Mouse (Mus musculus) c-Kit-positive CD71-negative TER-119-negative erythroid progenitor cells, embryonic 14.5 days (primary cell): ENCODE measurements at regions not wholly inside any gene's neighbourhood (a gene's known extent, or its start where the extent isn't known, plus 50 kb on each side); places are given as distances from the start of the nearest gene placed in this dataset.

ENCODE experiments used
- DNase-seq: peaks from one replicate; pipeline ENCODE4 v3.0.0-alpha.2; 2013; ENCODE audit warnings: low read depth

DNA sequence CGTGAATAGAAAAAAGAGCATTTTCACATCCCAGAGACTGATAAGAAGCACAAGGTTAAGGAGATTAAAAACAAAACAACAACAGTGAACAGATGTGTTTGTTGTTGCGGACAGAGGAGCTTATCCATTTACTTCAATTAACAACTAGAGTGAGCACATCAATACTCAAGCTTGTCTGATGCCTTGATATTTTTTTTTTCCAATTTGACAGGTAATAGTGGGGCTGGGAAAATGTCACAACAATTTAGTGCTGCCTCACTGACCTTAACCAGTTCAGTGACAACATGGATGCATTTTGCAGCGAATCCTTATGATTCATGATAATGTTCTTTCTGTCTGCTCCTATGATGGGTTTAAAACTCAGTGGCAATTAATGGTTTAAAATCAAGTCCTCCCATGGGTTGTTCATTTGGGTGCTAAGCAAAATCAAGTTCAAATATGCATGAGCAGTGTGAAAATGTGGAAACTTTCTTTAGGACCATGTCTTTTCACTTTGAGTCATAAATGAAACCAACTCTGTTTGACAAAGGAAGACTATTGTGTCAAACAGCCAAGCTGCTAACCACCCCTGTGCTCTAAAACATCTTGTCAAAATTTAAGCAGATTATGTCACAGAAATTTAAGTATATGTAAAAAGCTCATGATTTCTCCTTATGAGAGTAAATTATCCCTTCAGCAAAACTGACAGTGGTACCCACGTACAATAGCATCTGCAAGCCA lies 641.0 kb downstream of the Car8 start:
- DNase-seq, result no peak

DNA sequence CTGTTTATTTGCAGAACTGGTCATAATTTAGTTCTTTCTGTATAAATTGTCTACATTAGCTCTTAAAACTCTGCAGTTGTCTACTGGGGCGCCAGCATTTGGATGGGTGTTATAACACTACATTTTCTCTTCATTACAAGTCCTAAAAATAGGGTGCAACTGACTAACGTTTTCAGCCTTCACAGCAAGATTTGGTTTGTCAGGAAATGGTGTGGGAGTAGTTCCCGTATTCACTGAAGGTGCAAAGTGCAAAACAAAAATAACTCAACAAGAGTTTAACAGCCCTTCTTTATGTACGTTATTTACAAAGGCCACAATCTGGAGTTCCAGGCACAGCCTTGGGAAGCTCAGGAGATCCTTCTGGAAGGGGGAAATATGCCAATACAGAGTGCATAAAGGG lies 642.7 kb downstream of the Car8 start:
- no peak for DNase-seq

DNA sequence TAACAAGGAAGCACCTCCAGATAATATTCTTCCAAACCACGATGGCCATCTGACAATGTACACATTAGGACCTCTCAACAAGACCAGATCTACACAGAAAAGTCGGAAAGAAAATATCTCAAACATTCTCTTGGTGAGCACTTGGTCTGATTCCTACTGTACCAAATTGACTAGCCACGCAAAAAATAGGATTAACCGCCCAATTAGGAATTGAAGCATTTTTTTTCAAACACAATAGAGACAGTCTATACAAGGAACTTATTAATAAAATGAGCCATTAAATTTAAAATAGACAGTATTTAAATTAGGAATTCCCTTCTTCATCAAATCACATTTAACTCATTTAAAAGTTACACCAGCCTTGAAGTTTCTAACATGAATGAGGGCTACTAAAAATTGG lies 655.0 kb downstream of the Car8 start:
- DNase-seq, result no peak

DNA sequence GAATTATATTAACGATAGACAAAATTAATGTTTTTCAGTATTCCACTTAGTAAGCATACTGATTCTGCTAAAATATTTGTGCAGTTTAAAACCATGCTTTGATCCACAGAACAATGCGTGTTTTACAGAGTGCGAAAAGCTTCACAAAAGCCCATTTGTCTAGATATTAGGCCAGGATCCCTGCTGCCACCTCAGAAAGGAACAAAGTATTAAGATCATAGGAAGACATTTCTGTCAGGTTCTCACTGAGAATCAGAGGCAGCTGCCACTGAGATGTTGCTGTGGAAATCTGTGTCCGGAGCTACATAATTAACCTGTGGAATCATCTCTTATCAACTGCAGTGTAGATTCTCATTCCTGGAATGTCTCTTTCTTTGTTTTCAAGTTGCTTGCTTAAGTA lies 656.9 kb downstream of the Car8 start:
- DNase-seq, result no peak

DNA sequence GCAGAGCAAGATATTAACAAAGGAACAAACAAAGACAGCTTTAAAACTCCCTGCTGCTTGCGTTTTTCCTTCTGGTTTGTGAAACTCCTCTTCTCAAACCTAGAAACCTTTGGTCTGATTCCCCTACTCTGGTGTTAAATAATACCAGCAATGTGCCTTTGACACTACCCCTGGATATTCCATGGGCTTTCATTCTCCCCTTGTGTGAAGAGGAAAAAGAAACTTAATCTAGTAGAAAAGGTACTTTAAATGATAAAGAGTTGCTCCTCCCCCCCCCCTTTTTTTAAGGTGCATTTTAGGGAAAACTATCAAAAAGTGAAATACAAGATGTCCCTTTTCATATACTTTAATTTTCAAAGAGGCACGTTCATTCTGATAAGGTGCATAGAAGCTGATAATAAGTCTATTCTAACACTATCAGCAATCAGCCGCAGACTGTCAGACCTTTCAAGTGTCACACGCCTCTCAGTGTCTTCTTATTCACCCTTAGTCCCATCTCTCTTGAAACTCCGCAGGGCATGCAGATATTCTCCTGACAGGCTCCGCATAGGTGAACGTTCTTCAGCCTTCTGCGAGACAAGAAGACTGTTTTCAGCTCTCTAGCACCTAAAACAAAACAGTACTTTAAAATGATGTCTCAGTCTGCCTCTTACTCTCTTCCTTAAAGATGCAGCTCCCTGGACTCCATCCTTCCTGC lies 657.5 kb downstream of the Car8 start:
- DNase-seq, result no peak

DNA sequence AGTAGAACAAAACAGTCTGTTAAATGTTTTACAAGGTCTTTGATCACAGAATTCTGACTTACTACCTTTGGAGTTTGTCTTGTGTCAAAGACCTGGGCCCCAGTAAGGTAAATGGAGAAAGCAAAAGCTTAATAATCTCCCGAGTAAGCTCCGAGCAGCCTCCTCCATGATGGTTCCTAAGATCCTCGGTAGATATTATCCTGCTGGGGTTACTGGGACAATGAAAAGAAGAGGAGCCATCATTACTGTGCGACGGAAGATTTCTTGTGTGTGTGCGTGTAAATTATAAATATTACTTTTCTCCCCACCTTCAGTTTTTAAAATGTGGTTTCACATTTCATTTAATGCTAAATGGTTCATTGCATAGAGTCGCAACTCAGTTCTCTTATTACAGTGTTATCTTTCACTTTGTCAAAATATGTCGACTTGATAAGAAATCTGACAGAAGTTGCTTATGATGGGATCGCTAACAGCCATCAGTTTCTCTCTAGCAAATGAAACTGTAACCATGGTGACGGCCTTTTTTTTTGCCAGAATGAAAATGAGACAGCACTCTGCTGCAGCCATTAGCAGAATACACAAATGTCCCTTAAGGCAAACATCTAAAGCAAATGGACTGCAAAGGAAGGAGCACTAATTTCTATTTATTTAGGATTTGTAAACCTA lies 658.2 kb downstream of the Car8 start:
- DNase-seq, result no peak

DNA sequence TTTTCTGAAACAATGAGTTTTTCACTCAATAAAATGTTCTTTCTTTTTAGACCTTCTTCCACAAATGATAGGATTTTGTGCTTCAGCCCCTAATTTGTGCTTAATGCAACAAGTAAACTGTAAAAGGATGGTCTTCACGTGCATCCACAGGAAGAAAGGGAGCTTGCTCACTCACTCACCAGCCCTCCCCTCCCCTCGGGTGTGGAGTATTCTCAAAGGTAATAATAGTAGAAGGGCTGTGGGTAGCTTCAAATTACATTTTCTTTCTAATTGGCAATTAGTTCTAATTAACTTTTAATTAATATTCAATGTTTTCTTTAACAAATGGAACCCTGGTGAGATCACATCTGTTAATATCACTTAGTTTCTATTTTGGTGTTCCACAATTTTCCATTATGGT lies 664.8 kb downstream of the Car8 start:
- DNase-seq, result no peak

DNA sequence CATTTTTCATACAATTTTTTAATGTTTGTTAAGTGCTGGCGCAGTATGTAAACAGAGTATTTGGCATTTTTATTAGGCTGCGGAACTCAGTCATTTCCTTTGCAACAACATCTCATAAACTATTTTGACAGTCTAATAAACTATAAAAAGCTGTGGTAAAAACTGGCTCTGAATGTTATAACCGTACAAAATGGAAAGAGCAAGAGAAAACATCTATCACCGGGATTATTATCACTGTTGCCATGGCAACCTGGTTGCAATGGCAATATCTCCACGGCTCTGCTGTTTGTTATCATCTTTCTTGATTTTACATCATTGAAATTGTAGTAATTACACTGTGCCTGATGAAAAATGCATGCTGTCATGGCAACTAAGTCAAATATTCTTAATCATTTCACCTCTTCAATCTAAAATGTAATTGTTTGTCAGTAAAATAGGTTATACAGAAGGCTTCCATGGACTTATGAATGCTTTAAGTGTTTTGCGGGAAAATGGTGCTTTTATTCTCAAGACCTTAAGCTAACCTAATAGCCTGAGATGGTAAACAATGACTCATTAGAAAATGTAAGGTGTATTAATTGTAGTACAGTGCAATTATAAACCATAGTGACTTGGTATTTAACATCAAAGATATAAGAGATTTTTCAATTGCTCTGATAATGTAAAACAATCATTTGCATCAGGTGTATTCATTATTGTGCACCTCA lies 671.0 kb downstream of the Car8 start:
- no peak for DNase-seq

DNA sequence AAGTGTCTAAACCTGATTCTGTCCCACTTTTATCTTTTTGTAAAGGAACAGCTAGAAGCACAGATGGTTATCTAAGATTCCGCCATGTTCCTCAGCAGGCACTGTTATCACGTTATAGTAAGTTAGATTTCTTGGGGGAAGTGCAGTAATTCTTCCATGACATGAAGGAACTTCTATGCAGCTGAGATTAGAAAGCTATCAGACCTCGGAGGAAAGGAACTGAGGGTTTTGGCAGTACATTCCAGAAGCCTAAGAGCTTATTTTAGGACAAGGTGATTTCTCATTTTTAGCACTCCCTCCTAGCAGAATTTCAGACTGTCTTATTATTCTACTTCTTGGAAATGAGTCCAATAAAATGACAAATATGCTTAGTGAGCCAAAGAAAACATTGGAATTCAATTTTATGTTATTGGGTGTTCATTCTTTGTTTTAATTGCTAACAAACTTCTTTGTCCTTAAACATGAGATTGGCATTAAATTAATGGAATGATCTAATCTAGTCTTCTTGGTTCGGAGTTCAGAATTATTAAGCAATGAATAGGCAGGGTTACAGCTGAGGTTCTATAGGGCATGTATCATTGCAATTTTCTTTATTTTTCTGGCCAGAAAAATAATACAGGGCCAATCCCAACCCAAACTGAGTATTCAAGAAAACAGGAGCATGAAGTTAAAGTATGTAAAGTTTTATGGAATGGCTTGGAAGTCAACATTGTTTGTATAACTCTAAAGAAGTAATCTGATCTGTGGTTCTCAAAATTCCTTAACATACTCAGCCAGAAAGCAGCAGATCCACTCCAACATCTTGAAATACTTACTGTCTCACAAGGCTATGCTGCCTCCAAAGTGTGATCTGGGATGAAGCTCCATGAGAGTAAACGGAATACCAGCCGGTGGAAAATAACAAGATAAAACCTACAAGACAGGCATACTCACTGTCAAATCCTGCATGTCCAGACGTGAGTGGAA lies 678.7 kb downstream of the Car8 start:
- DNase-seq, result no peak

DNA sequence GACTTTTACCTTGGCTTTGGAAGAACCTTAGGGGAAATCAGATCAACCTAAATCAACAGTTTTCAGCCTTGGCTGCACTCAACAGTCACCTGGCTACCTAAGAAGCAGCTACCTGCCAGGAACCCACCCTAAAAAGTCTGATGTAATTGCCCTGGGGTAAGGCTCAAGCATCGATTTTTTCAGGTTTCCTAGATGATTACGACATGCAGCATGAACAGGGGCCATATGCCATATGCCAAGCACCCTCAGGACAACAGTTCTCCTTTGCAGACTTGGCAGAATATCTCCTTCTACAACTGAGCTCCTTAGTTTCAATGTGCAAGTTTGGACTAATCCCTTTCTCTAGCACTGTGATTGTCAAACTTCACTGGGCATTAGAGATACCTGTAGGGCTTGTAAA lies 680.1 kb downstream of the Car8 start:
- no peak for DNase-seq

DNA sequence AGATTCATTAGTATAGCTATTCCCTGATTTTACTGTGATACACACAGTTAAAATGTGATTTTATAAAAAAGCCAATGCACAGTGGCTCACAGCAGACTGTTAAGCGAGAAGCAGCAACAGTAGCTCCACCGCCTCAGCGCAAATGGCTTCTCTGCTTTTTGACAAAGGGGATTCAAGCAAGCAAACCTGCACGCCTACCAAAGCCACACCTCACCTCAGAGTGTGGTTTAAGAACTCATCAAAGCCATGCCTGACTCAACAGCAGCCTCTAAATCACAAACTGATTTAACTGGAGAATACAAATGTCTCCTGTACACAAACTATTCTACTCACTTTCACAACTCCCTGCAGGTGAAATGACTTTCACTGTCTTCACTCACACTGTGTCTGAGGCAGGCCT lies 704.5 kb downstream of the Car8 start:
- no peak for DNase-seq

DNA sequence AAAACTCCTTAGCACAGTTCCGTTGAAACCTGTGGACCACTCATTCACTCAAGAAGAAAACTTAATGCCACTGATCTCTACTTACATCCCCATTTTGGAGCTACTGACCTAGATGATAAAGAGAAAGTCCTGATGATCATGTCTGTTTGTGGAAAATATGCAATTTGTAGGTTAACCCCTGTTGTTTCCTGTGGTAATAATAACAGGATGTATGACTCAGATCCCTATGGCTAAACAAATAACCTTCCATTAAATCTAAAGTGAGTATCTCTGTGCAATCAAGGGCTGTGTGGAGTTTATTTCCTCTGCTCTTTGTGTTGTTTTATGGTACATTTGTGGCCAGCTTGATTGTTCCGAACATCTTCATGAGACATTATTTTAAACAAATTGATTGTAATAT lies 711.1 kb downstream of the Car8 start:
- no peak for DNase-seq

DNA sequence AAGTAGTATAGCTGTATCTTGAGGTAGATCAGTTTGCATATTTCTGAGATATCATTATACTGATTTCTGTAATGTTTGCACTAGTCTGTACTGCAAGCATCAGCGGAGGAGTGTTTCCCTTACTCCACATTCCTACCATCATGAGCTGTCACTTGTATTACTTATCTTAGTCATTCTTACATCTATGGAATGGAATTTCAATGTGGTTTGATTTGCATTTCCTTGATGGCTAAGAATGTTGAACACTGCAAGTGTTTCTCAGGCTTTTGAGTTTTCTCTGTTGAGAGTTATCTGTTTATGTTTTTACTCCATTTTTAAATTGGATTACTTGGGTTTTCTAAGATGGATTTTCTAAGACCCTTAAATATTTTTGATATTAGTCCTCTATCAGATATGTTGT lies 725.8 kb downstream of the Car8 start:
- no peak for DNase-seq

DNA sequence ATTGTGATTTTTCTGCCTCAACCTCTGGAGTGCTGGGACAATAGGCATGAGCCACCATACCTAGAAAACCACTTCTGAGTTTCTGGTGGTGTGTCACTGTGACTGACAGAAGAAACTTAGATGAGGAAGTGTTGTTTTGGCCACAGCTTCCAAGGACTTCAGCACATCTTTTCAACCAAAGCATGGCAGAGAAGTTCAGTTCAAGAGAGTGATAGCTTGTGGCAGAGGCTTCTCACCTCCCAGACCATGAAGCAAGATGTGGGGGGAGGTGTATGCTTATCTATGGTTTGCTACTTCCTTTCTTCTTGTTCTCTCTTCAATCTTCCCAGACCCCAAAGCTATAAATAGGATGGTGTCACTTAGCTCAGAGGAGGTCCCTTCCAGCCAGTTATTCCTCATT lies 753.3 kb downstream of the Car8 start:
- no peak for DNase-seq

DNA sequence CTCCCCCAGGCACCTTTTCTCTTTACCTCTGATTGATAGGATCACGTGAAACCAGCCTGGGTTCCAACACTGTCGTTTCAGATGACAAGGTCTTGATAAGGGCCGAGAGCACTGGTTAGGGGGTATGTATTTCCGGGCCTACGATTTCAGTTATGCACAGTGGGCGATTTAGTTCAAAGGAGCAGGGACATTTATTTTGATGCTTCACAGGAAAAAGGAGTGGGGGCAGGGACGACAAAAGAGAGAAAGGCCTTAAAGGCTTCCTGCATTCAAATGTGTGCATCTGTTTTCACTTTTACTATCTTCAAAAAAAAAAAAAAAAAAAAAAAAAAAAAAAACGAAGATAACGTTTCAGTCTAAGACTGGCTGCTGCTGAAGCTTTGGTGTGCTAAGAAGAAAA lies 783.7 kb downstream of the Car8 start:
- DNase-seq, result no peak

DNA sequence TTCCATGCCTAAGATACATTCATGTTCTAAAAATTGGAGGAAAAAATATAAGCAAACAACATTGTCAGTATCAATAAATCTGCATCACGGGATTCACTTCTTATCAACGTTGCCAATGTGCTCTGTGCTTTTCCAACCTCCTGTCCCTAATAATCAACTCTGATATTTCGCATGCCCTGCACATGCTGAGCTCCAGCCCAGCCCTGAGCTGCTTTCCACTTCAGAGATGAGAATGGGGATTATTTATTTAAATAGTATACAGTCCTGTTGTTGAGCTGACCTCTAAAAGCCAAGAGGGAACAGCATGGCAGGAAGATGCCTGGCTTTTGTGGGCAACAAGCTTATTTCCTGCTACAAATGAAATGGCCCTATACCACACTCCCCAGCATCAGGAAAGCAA lies 786.2 kb downstream of the Car8 start:
- DNase-seq, result no peak

DNA sequence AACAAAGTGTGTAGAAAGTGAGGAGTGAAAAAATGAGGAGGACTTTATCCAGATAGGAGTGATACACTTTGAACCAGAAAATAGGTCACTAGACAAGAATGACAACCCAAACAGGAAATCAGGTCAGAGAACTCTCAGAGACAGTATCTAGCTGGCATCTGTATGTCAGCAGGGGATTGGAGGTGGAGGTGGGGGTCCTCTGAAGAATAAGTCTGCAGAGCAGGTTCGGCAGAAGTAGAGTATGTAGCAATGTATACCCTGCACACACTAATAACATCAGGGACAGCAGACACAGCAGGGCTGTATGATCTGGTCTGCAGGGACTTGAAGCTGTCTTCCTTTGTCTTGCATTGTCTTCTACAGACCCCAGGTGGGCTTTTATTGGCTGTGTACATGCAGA lies 787.9 kb downstream of the Car8 start:
- no peak for DNase-seq

DNA sequence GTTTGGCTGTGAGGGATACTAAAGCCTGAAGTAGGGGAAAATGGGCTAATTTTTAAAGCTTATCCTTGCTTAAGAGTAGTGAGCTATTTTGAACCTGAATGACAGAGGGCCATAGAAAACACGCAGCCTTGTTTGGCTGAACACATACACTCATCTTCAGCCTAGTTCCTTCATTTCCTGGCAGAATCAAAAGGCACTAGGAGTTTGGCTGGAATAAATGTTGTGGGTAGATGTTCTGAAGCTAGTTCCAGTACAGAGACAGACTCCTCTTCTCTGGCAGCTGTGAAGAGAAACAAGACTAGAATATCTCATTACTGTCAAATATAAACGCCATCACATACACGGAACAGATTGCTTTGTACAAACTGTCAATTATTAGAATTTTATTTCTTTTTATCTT lies 809.5 kb downstream of the Car8 start:
- no peak for DNase-seq

DNA sequence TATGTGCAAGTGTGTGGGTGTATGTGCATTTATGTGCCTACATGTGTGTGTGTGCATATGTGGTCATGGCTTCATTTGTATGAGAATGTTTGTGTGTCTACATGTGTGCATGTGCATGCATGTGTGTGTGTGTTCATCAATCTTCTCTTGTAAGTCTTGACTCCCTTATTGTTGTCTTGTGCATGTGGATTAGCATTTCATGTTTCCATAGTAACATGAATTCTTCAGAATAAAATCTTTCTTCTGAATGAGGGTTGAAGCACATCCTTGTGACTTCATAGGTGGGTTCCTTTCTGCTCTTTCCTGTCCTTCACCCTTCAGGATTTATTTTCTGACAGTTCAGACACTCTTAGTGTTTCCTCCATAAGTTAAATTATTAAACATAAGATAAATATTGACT lies 814.8 kb downstream of the Car8 start:
- DNase-seq, result no peak

DNA sequence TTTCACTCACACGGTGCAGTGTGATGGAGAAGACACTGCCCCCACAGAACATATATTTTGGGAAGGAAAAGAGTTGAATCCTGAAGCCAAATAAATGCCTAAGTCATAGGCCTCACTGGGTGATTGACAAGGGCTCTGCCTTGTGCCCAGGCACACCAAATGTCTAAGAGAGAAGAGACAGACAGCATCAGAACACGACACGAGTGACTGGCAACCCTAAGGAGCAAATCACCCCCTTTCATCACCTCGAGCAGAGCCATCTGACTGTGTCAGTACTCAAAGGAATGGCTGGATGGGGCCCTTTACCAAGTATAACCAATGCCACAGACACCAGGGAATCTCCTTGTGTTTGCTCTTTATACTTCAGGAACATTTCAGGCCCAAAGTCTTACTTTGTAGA lies 815.6 kb downstream of the Car8 start:
- DNase-seq, result no peak

DNA sequence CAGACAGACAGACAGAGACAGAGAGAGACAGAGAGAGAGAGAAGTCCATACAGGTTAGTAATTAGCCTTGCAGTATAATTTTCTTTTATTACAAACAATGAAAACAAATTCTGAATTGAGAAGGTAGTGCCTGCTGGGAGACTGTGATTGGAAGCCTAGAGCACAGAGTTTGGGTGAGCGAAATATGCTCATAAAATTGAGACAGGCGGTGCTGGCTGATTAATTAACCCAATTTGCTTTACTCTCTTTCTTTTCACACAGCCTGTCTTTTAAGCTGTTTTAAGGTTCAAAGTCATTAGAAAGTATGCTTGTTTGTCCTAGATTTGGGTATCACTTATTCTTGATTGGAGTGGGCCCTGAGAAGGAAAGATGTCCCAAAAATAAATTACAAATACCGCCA lies 816.1 kb downstream of the Car8 start:
- DNase-seq, result no peak

DNA sequence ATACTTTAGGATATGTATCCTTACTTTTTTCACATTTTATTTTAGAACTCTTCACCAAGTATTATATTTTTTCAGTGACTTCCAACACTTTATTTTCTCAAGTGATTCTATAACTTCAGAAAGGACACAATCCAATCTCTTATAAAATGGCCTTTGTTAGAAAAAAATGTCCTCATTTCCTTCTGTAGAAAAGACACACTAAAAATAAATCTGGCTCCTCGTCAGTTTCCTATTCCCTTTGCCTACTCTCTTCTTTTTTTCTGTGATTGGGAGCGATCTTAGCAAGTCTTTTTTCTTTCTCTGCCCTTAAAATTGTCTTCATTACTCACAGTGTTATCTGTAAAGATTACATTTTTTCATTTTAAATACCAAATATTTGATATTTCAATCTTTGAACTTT lies 824.5 kb downstream of the Car8 start:
- no peak for DNase-seq
